Mouse (Mus musculus): ENCODE results near the gene Slc38a10. TPM values are rescaled to one million over a fixed set of nuclear protein-coding genes. Genes with fewer than 3 reads are reported as not detected.
A peak's percentile ranks its signal among the peaks of the same experiment; 100 is the strongest.

Gene Slc38a10
- total and polyA plus RNA-seq, 3 experiments: 78.2 to 80.7 TPM; not detected in 1

DNA sequence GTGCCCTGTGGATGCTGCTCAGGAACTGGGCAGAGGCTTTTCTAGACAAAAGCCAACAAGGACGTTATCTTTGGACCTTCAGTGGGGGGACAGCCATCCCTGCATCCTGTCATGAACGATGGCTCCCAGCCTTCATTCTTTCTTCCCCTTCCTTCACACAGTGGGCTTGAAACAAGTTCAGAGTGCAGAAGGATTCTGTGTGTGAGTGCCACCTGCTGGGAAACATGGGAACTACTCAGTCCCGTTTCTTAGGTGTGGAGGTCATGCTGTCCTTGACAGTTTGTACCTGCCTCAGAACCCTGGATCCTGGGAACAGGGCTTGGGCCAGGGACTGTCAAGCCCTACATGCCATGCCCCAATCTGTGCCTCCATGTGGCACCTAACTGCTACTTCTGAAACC is 50.1 kb downstream of the Slc38a10 start:
- peaks cover 11% of the 10 kb centered on the region for H3K79me2 ChIP-seq (ENCODE audit: control insufficient read depth, insufficient read depth, low read length, poor library complexity)
- peaks cover 0 to 5% of the 10 kb centered on the region in 2 experiments; a peak in 3 of 4 replicates for H3K36me3 ChIP-seq (ENCODE audit: control insufficient read depth in 1 of 2, insufficient read depth in 2 of 2, low read length in 2 of 2)
- H3K9me3 ChIP-seq (replicated peaks; ENCODE audit: insufficient read depth, low read length): no peaks in the 10 kb centered on the region
- H3K27ac ChIP-seq (ENCODE audit: control insufficient read depth, low read depth, low read length): no peak overlapping the region
- no peak overlapping the region for H3K9ac ChIP-seq (ENCODE audit: control insufficient read depth, low read depth, low read length, poor library complexity, severe bottlenecking)
- no peak overlapping the region for H3K4me3 ChIP-seq (ENCODE audit: control insufficient read depth in 1 of 2, insufficient read depth in 1 of 2, low read depth in 2 of 2, low read length in 2 of 2)
- peak; percentile 90 for DNase-seq (ENCODE audit: low read depth, low spot score)
- H3K4me1 ChIP-seq (ENCODE audit: control insufficient read depth in 1 of 2, insufficient read depth in 2 of 2, low read length in 2 of 2): peaks cover 0 to 7% of the 10 kb centered on the region in 2 experiments; a peak in 3 of 4 replicates
- no peaks in the 10 kb centered on the region for H3K27me3 ChIP-seq (ENCODE audit: control insufficient read depth in 1 of 2, insufficient read depth in 2 of 2, low read length in 2 of 2)
- TF ChIP-seq RAD21 (IDR thresholded peaks at IDR 0.05; ENCODE audit: low read depth, low read length) (peak; percentile 68), ETS1 (IDR thresholded peaks at IDR 0.05; ENCODE audit: low read depth, low read length) (no peak), KAT2A (conservative IDR thresholded peaks at IDR 0.05; ENCODE audit: low read depth, low read length) (no peak), ZKSCAN1 (IDR thresholded peaks at IDR 0.05; ENCODE audit: low read depth, low read length) (no peak), MYC (IDR thresholded peaks at IDR 0.05; ENCODE audit: low read depth, low read length) (no peak), TCF12 (IDR thresholded peaks at IDR 0.05; ENCODE audit: low read depth, low read length) (no peak), MAZ (IDR thresholded peaks at IDR 0.05; ENCODE audit: low read depth, low read length) (no peak), POLR2A (IDR thresholded peaks at IDR 0.05; ENCODE audit: control insufficient read depth in 1 of 2, insufficient read depth in 1 of 2, low read depth in 1 of 2, low read length in 2 of 2, poor library complexity in 1 of 2) (no peak; a peak in 1 of 4 replicates), ELF1 (IDR thresholded peaks at IDR 0.05; ENCODE audit: low read depth, low read length) (no peak), MEF2A (IDR thresholded peaks at IDR 0.05; ENCODE audit: extremely low read depth, insufficient replicate concordance, low read depth, low read length, poor library complexity, severe bottlenecking) (no peak), USF2 (IDR thresholded peaks at IDR 0.05; ENCODE audit: borderline replicate concordance in 1 of 2, insufficient read depth in 1 of 2, low read depth in 1 of 2, low read length in 2 of 2) (no peak), E2F4 (IDR thresholded peaks at IDR 0.05; ENCODE audit: borderline replicate concordance, low read depth, low read length) (no peak), GATA1 (IDR thresholded peaks at IDR 0.05; ENCODE audit: low read depth, low read length) (no peak), CTCF (IDR thresholded peaks at IDR 0.05 in 2 of 3, conservative IDR thresholded peaks at IDR 0.05 in 1 of 3; ENCODE audit: control insufficient read depth in 1 of 3, insufficient read depth in 1 of 3, low read depth in 2 of 3, low read length in 3 of 3, poor library complexity in 1 of 3, severe bottlenecking in 1 of 3) (peak; percentile 77 to 93 (median 89)), ZMIZ1 (IDR thresholded peaks at IDR 0.05; ENCODE audit: low read depth, low read length) (no peak), UBTF (IDR thresholded peaks at IDR 0.05; ENCODE audit: borderline replicate concordance, insufficient read depth, low read depth, low read length) (no peak), EP300 (IDR thresholded peaks at IDR 0.05; ENCODE audit: low read depth in 1 of 2, low read length in 2 of 2) (no peak), CHD2 (IDR thresholded peaks at IDR 0.05; ENCODE audit: low read length) (no peak), CHD1 (IDR thresholded peaks at IDR 0.05; ENCODE audit: low read depth, low read length) (no peak), BHLHE40 (IDR thresholded peaks at IDR 0.05; ENCODE audit: borderline replicate concordance, low read depth, low read length) (no peak), MAFK (IDR thresholded peaks at IDR 0.05; ENCODE audit: borderline replicate concordance, low read depth, low read length) (no peak), JUND (IDR thresholded peaks at IDR 0.05; ENCODE audit: low read depth, low read length) (no peak), TBP (IDR thresholded peaks at IDR 0.05; ENCODE audit: low read depth, low read length) (no peak), MXI1 (IDR thresholded peaks at IDR 0.05; ENCODE audit: low read depth, low read length) (no peak), NELFE (IDR thresholded peaks at IDR 0.05; ENCODE audit: low read depth, low read length) (no peak), POLR2AphosphoS5 (IDR thresholded peaks at IDR 0.05; ENCODE audit: borderline replicate concordance, low read depth, low read length) (no peak), POLR2AphosphoS2 (IDR thresholded peaks at IDR 0.05; ENCODE audit: low read length) (no peak), ZC3H11A (IDR thresholded peaks at IDR 0.05; ENCODE audit: low read depth, low read length) (peak; percentile 27; the same call in 1 of the 2 replicates), GABPA (IDR thresholded peaks at IDR 0.05; ENCODE audit: low read depth, low read length) (no peak), MYB (IDR thresholded peaks at IDR 0.05; ENCODE audit: low read depth, low read length) (no peak), SIN3A (IDR thresholded peaks at IDR 0.05; ENCODE audit: low read length) (peak; percentile 49), RCOR1 (IDR thresholded peaks at IDR 0.05; ENCODE audit: low read depth, low read length) (no peak), HCFC1 (IDR thresholded peaks at IDR 0.05; ENCODE audit: low read depth, low read length) (no peak), MAX (IDR thresholded peaks at IDR 0.05; ENCODE audit: low read length) (0 out of 2 replicates have a peak, but pooled peaks have one; percentile 26), SMC3 (IDR thresholded peaks at IDR 0.05; ENCODE audit: low read depth, low read length) (peak; percentile 76), USF1 (IDR thresholded peaks at IDR 0.05; ENCODE audit: low read depth, low read length) (no peak), NRF1 (IDR thresholded peaks at IDR 0.05; ENCODE audit: insufficient read depth, low read depth, low read length, poor library complexity, severe bottlenecking) (no peak), ZNF384 (IDR thresholded peaks at IDR 0.05; ENCODE audit: low read depth, low read length) (no peak)

Measured in MEL (cell line).